Mouse (Mus musculus) forebrain, embryonic 13.5 days (tissue): ENCODE results near the gene Gm28308. TPM values are rescaled to one million over a fixed set of nuclear protein-coding genes. Genes with fewer than 3 reads are reported as not detected.

Source experiments
- ATAC-seq: fragments of 200-750 bp; cut with Nextera tagmentation; 2 replicates; pipeline ENCODE4 v1.8.0; 2017
- H3K27ac ChIP-seq: fragments of 300-500 bp; sonication (generic); 2 replicates; pipeline ENCODE4 v1.5.1; 2015; ENCODE audit warnings: inconsistent platforms, mild to moderate bottlenecking, moderate library complexity
- H3K27me3 ChIP-seq: fragments of 300-500 bp; sonication (generic); 2 replicates; pipeline ENCODE4 v1.6.1; 2015; ENCODE audit warnings: mild to moderate bottlenecking, inconsistent platforms
- H3K36me3 ChIP-seq: fragments of 300-500 bp; sonication (generic); 2 replicates; pipeline ENCODE4 v1.6.1; 2015; ENCODE audit warnings: mild to moderate bottlenecking, inconsistent platforms; ENCODE audit not compliant: poor library complexity, severe bottlenecking
- H3K4me1 ChIP-seq: fragments of 300-500 bp; sonication (generic); 2 replicates; pipeline ENCODE4 v1.6.1; 2015; ENCODE audit warnings: inconsistent platforms
- H3K4me2 ChIP-seq: fragments of 300-500 bp; sonication (generic); 2 replicates; pipeline ENCODE4 v1.6.1; 2015; ENCODE audit warnings: inconsistent platforms, mild to moderate bottlenecking, moderate library complexity
- H3K4me3 ChIP-seq: fragments of 300-500 bp; sonication (generic); 2 replicates; pipeline ENCODE4 v1.5.1; 2015; ENCODE audit warnings: mild to moderate bottlenecking, inconsistent platforms
- H3K9ac ChIP-seq: fragments of 300-500 bp; sonication (generic); 2 replicates; pipeline ENCODE4 v1.6.1; 2015; ENCODE audit warnings: mild to moderate bottlenecking, inconsistent platforms
- H3K9me3 ChIP-seq: fragments of 300-500 bp; sonication (generic); replicated peaks from 2 replicates; pipeline ENCODE4 v1.6.1; 2016; ENCODE audit warnings: inconsistent platforms
- WGBS: fragments of 180-500 bp; shearing (Covaris S2); methylation state at CpG from one replicate; pipeline ENCODE4 v1.1.7; 2015; 5-methylcytosine and 5-hydroxymethylcytosine counted together
- polyA plus RNA-seq: library from polyadenylated mRNA; unstranded; fragments of >200 nt; fragmentation: Nextera tagmentation; extraction: Ambion mirVana; gene quantifications from 2 replicates; pipeline ENCODE4 v1.2.1, GENCODE M21; 2015

Gene Gm28308
- polyA plus RNA-seq, 1 experiment from 2014 or later = not detected

DNA sequence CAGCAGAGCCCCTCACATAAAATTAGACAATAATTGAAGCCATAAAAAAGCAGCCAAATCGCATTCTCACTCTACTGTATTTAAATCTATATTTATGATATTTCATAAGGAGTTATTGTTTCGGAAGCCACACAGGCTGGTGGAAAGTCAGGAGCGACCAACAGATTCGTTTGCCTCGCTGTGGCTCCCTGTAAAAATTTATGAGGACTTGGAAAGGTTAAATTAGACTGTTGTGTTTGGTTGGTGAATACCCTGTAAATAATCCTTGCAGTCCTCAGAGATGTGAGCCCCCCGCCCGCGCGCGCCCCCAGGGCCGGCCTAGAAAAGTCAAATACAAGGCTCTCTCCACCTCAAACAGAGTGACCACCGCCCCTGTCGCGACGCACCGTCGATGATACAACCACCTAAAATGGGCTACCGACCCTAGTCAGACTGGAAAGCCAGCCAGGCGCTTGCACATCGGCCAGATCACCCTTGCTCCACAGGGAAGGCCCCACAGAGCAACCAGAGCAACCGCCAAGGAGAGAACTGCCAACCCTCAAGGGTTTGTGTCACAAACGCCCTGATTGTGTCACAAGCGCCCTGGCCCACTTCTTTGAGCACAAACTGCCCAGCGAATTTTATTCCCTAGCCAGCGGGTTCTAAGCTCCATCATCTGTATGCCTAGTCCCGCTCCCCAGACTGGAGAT is 13.6 kb upstream of the Gm28308 start:
- Histone ChIP-seq H3K4me2 (no peak overlapping the region), H3K36me3 (no peaks in the 10 kb centered on the region), H3K27me3 (peaks cover 97% of the 10 kb centered on the region), H3K9ac (no peak overlapping the region), H3K4me1 (peaks cover 3% of the 10 kb centered on the region), H3K27ac (no peak overlapping the region), H3K4me3 (no peak overlapping the region), H3K9me3 (no peaks in the 10 kb centered on the region)
- ATAC-seq = no peak
- 3% methylated on average over 26 of the region's 26 CpGs for WGBS

DNA sequence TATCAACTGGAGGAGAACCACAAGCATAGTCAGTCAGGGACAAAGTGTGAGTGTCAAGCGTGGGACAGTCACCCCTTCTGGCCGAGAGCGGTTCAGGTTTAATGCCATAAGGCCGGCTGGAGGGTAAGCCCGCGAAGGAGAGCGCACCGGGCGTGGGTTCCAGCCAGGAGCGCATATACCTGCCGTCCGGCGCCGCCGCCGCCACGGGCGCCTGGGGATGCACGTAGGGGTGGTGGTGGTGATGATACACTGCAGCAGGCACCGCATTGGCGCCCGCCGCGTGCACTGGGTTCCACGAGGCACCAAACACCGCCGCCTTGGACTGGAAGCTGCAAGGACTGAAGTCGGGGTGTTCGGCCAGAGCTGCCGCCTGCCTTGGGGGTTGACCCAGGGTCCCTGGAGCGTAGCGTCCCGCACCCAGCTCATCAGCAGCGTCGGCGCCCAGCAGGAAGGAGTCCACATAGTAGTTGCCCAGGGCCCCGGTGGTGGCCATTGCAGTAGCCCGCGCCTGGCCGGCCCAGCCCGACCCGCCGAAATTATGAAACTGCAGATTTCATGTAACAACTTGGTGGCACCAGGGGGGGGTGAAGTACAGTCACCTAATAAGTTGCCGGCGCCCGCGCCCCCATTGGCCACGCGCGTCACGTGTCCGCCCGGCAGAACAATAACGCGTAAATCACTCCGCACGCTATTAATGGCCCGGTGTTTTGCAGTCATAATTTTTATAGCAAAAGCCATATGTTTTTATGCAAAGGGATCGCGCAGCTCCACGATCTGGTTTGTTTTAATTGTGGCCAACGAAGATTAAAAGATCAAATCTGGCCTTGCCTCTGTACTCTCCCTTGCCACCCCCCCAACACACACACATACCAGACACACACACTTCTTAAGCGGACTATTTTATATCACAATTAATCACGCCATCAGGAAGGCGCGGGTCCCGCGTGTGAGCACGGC is 12.8 kb upstream of the Gm28308 start:
- peaks cover 7% of the 10 kb centered on the region for H3K4me1 ChIP-seq
- no peaks in the 10 kb centered on the region for H3K36me3 ChIP-seq
- ATAC-seq = no peak
- no peak overlapping the region for H3K27ac ChIP-seq
- H3K9ac ChIP-seq = no peak overlapping the region
- peaks cover 99% of the 10 kb centered on the region for H3K27me3 ChIP-seq
- no peak overlapping the region for H3K4me3 ChIP-seq
- no peaks in the 10 kb centered on the region for H3K9me3 ChIP-seq
- 3% methylated on average over 69 of the region's 69 CpGs for WGBS
- H3K4me2 ChIP-seq = no peak overlapping the region

GRCm38 (mm10) chr6:52224895-52225611 is 11.9 kb upstream of the Gm28308 start:
- Histone ChIP-seq H3K4me2 (no peak overlapping the region), H3K36me3 (no peaks in the 10 kb centered on the region), H3K27ac (no peak overlapping the region), H3K4me3 (no peak overlapping the region), H3K4me1 (peaks cover 7% of the 10 kb centered on the region), H3K9ac (no peak overlapping the region), H3K27me3 (peaks cover 99% of the 10 kb centered on the region), H3K9me3 (no peaks in the 10 kb centered on the region)
- 2% methylated on average over 36 of the region's 36 CpGs for WGBS
- ATAC-seq = no peak

DNA sequence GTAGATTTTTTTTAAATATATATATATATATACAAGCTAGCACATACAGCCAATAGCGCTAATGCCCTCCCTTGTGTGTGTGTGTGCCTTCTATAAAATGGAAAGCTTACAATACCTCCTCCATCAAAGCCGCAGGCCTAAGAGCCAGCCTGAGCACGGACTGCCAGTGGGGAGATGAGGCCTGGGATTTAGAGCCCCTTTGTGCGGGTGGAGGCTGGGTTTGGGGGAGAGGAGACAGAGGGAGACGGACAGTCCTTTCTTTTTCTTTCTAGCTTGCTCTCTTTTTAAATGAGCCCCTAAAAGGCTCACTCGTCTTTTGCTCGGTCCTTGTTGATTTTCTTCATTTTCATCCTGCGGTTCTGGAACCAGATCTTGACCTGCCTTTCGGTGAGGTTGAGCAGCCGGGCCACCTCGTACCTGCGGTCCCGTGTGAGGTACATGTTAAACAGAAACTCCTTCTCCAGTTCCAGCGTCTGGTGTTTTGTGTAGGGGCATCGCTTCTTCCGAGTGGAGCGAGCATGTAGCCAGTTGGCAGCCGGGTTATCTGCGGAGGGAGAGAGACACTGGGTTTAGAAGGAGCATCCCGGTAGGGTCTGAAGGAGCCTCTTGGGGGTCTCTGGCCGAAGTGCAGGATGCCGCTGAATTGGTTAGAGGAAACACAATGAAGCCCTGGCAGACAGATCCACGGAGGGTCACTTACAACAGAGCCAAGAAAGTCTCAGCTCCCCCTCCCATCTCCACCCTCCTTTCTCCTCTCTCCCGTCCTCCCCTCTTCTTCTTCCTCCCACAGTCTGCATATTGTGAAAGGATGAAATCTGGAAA is 11.0 kb upstream of the Gm28308 start:
- peaks cover 99% of the 10 kb centered on the region for H3K27me3 ChIP-seq
- no peak overlapping the region for H3K9ac ChIP-seq
- H3K27ac ChIP-seq = no peak overlapping the region
- H3K36me3 ChIP-seq = no peaks in the 10 kb centered on the region
- H3K4me2 ChIP-seq = no peak overlapping the region
- H3K4me1 ChIP-seq = peaks cover 7% of the 10 kb centered on the region
- ATAC-seq = no peak
- no peak overlapping the region for H3K4me3 ChIP-seq
- 1% methylated on average over 24 of the region's 24 CpGs for WGBS
- H3K9me3 ChIP-seq = no peaks in the 10 kb centered on the region

DNA sequence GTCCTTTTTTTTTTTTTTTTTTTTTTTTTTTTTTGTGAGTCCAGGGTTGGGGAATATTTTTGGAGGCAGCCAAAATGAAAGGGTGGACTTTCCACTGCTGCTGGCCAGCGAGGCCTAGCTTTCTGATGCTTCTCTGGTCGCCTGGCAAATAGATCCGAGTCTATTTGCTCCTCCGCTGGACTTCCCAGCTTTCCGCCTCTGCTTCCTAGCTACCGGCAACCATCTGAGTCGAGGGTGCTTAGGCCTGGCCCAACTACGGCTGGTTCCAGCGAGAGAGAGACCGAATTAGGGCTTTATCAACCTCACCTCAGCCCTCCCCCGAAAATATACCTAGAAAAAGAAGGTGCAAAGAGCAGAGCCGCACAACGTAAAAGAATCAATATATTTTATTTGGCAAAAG is 9.6 kb upstream of the Gm28308 start:
- H3K9ac ChIP-seq = no peak overlapping the region
- no peak overlapping the region for H3K27ac ChIP-seq
- 7% methylated on average over 13 of the region's 13 CpGs for WGBS
- no peak for ATAC-seq
- H3K27me3 ChIP-seq = peaks cover 100% of the 10 kb centered on the region
- H3K9me3 ChIP-seq = no peaks in the 10 kb centered on the region
- H3K4me2 ChIP-seq = no peak overlapping the region
- no peaks in the 10 kb centered on the region for H3K36me3 ChIP-seq
- H3K4me1 ChIP-seq = peaks cover 7% of the 10 kb centered on the region
- H3K4me3 ChIP-seq = no peak overlapping the region

- peaks cover 100% of the 10 kb centered on the region for H3K27me3 ChIP-seq
- H3K4me1 ChIP-seq = peaks cover 13% of the 10 kb centered on the region
- no peak for ATAC-seq
- H3K9me3 ChIP-seq = no peaks in the 10 kb centered on the region
- H3K9ac ChIP-seq = no peak overlapping the region
- H3K4me3 ChIP-seq = peak overlapping the region; percentile 44
- H3K36me3 ChIP-seq = no peaks in the 10 kb centered on the region
- WGBS = 4% methylated on average over 21 of the region's 21 CpGs
- no peak overlapping the region for H3K27ac ChIP-seq
- peak overlapping the region; percentile 72 for H3K4me2 ChIP-seq
Measured at GRCm38 (mm10) chr6:52221993-52222685, 9.0 kb upstream of the Gm28308 start.

DNA sequence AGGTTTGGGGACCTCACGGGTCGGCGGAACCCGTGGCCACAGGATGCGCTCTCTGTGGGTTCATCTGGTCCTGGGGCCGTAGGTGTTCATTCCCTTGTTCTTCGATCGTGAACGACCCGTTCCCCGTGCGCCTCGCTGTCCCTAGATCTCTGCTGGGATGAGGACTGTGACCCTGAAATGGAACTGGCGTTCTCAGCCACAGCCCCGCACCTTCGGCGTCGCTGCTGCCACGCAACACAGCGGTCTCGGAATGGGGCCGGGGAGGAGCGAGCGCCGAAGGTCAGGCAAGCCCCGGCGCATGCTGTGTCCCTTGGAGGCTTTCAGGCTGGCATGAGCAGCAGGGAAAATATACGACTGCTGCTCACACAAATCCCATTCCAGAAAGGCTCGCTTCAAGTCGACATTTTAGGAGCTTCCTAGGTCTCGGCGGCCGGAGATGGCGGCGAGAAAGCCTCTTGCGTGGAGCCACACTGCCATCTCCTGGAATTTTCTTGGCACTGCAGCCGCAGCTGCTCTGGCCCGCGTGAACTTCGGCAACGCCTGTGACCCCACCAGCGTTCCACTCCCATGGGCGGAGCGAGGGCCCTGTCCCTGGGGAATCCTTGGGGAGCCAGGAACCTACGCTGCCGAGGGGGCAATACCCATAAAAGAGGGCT is 8.3 kb upstream of the Gm28308 start, which contains the start of gene Hoxa7:
Hoxa7 (minus strand) TSS at position 518 of the 656 bp plus-strand sequence.
- ATAC-seq = peak; percentile 61
- H3K27ac ChIP-seq = no peak within 1 kb of the TSS
- WGBS = under 1% methylated on average over 46 of the region's 46 CpGs
- peaks cover 100% of the 10 kb centered on the region for H3K27me3 ChIP-seq
- peak within 1 kb of the TSS; percentile 52 for H3K9ac ChIP-seq
- no peaks in the 10 kb centered on the region for H3K9me3 ChIP-seq
- H3K36me3 ChIP-seq = no peaks in the 10 kb centered on the region
- peaks cover 17% of the 10 kb centered on the region for H3K4me1 ChIP-seq
- peak within 1 kb of the TSS; percentile 44 for H3K4me3 ChIP-seq
- H3K4me2 ChIP-seq = peak within 1 kb of the TSS; percentile 72

- Histone ChIP-seq H3K36me3 (no peaks in the 10 kb centered on the region), H3K9ac (no peak overlapping the region), H3K27ac (no peak overlapping the region), H3K4me2 (peak overlapping the region; percentile 72), H3K27me3 (peaks cover 100% of the 10 kb centered on the region), H3K4me1 (peaks cover 17% of the 10 kb centered on the region), H3K4me3 (peak overlapping the region; percentile 44), H3K9me3 (no peaks in the 10 kb centered on the region)
- 7% methylated on average over 12 of the region's 12 CpGs for whole genome bisulfite sequencing
- ATAC-seq = no peak
Measured at GRCm38 (mm10) chr6:52220865-52221310, 7.7 kb upstream of the Gm28308 start.

DNA sequence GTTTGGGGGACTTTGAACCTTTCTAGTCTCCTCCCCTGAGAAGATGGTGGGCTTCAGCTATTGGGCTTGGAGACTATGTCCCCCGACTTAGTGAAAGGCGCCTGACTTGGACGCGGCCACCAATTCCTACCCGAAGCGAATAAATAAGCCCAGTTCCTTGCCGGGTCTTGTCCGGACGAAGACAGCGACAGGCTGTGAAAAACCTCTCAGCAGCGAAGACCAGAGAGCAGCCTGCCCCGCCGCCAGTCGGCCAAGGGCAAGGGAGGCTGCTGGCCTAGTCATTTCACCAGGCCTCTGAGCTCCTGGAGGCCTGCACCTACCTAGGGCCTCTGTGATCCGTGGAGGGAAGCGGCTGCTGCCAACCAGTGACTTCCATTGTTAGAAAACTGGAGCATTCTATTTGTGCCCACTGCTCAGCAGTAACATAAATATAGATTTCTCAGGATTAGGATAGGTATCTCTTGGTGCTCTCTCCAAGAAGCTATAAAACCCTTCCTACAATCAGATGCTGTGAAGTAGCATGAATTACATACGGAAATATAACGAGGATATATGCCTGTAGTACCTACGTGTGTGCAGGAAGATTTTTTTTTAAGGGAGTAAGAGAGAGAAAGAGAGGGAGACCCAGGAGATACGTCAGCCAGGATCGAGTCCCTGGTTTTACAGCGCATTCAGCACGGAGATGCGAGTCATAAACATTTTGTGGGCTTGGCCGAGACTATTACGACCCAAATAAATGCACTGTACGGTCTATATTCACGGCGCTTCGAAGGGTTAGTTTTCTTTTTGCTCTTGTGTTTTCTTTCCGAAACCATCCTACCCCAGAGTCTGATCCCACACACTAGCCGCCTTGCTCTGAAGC is 7.1 kb upstream of the Gm28308 start:
- H3K9me3 ChIP-seq = no peaks in the 10 kb centered on the region
- no peak overlapping the region for H3K27ac ChIP-seq
- no peak overlapping the region for H3K9ac ChIP-seq
- H3K4me1 ChIP-seq = peaks cover 17% of the 10 kb centered on the region
- no peaks in the 10 kb centered on the region for H3K36me3 ChIP-seq
- 10% methylated on average over 32 of the region's 32 CpGs for WGBS
- H3K27me3 ChIP-seq = peaks cover 100% of the 10 kb centered on the region
- H3K4me2 ChIP-seq = no peak overlapping the region
- no peak for ATAC-seq
- H3K4me3 ChIP-seq = no peak overlapping the region
